ENCODE assay signal across 7 mouse cellular contexts in the genomic region with DNA sequence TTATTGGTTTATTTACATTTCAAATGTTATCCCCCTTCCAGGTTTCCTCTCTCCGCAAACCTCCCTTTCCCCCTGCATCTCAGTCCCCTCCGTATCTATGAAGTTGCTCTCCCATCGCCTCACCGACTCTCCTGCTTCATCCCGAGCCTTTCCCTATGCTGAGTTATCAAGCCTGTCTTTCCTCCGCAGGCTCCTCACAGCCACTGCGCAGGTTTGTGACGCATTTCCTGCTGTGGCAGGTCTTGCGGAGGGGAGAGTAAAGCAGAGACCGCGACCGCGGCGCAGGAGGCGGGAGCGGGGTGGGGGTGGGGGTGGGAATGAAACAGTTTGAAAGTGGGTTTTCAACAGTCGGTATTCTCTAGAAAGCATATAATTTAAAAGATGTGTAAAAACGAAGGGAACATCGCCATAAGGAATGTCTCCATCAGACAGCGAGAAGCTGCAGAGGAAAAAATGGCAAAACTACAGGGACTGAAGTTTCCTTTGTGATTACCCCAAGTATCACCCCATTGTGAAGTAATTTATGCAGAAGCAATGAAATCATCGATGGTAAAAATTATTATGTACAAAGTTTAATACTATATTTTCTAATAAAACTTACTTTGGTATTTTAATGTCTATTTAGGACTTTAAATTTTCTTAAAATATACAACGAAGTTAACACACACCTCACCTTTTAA.
A peak's percentile ranks its signal among the peaks of the same experiment; 100 is the strongest.
DNase-seq lines count a peak whose midpoint lies in the region; TF ChIP-seq lines count a peak whose summit lies in the region.
"Not testable (repeated sequence)": the region's sequence is repeated elsewhere in the genome, so short reads cannot be mapped to it uniquely, and the experiment has no call there.

No protein-coding gene starts in this region.

- not testable (repeated sequence) for TF ChIP-seq CTCF in brain, embryonic 14.5 days (IDR thresholded peaks at IDR 0.05; ENCODE audit: borderline replicate concordance, extremely low read depth, insufficient read depth, insufficient read length)

- peak; percentile 30; the same call in 1 of the 2 replicates for TF ChIP-seq POLR2A in brain, embryonic 14.5 days (IDR thresholded peaks at IDR 0.05; ENCODE audit: borderline replicate concordance, extremely low read depth, insufficient read depth, insufficient read length, poor library complexity, severe bottlenecking)

- peak; percentile 93 for DNase-seq in brain, embryonic 14.5 days (ENCODE audit: low read depth)
- peak; percentile 62 for DNase-seq in embryo, embryonic 9.5 days (ENCODE audit: extremely low spot score)
- peak; percentile 17 to 27 for DNase-seq in heart, adult 18-20 months
- DNase-seq in induced T-regulatory cell, adult 2 months (ENCODE audit: low read depth): peak; percentile 3
- DNase-seq in left cerebral cortex, postnatal 25 days (ENCODE audit: low spot score in 2 of 2): peak; percentile 3 to 13
- peak; percentile 3 for DNase-seq in lung, postnatal 36 days
- DNase-seq in retina, postnatal 1 day: peak; percentile 87

- intact Hi-C loops in left cerebral cortex, postnatal 25 days (cut with DNase I): loop anchor here (2.0 kb wide), 1 partner anchor 240 kb away; a partner anchor contains a TSS

Comparison
In these comparisons a context has a peak if more than half of its experiments do, and no peak if none do; other contexts are left out.
1. Peak in every context shown above with its lines: DNase-seq.
2. DNase-seq: peak in every context shown above with its lines; median percentile 93 in brain, embryonic 14.5 days; 87 in retina, postnatal 1 day; 62 in embryo, embryonic 9.5 days; 22 in heart, adult 18-20 months; 8 in left cerebral cortex, postnatal 25 days; 3 in induced T-regulatory cell, adult 2 months; 3 in lung, postnatal 36 days.